Mouse (Mus musculus): Measurements from ENCODE around the gene Map4k2.
A peak's percentile ranks its signal among the peaks of the same experiment; 100 is the strongest.

Map4k2 gene

DNA sequence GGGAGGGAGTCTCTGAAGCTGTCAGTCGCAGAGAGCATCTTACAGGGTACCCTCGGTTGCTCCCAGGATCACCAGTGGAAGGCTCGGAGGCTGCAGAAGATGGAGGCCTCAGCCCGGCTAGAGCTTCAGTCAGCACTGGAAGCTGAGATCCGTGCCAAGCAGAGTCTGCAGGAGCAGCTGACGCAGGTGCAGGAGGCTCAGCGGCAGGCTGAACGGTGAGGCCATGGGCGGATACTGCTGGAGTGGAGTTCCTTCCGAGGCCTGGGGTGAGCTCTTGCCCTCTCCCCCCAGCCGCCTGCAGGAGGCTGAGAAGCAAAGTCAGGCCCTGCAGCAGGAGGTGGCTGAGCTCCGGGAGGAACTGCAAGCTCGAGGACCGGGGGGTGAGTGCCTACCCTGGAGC, 25.4 kb upstream of the Map4k2 start:
- no peak for DNase-seq (ENCODE audit: low read depth)

DNA sequence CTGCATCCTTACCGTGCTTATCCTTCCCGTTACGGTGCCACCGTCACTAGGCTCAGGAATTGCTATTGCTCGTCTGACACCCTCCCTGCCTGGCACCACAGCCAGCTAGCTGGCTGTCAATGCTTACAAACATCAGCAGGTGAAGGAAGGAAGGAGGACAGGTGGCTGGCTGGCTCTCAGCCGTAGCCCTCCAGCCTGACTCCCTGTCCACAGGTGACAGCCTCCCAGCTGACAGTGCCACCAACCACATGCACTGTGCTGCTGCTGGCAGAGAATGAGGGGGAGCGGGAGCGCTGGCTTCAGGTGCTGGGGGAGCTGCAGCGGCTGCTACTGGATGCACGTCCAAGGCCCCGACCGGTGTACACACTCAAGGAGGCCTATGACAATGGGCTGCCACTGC, 22.8 kb upstream of the Map4k2 start:
- DNase-seq (ENCODE audit: low read depth) = no peak

DNA sequence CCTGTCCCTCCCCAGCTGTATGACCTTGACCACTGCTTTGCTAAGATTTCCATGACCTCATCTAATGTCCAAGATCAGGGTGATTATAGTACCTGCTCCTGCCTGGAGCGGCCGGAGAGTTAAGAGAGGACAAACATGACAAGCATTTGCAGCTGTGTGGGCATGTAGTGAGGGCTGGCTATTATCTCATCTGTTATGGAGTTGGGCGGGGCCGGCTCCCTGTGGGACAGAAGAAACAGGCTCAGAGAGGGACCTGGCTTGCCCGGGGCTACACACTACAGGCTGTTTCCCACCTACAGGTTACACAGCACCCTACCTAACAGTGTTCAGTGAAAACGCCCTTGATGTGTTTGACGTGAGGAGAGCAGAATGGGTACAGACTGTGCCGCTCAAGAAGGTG, 19.6 kb upstream of the Map4k2 start:
- DNase-seq (ENCODE audit: low read depth) = no peak

DNA sequence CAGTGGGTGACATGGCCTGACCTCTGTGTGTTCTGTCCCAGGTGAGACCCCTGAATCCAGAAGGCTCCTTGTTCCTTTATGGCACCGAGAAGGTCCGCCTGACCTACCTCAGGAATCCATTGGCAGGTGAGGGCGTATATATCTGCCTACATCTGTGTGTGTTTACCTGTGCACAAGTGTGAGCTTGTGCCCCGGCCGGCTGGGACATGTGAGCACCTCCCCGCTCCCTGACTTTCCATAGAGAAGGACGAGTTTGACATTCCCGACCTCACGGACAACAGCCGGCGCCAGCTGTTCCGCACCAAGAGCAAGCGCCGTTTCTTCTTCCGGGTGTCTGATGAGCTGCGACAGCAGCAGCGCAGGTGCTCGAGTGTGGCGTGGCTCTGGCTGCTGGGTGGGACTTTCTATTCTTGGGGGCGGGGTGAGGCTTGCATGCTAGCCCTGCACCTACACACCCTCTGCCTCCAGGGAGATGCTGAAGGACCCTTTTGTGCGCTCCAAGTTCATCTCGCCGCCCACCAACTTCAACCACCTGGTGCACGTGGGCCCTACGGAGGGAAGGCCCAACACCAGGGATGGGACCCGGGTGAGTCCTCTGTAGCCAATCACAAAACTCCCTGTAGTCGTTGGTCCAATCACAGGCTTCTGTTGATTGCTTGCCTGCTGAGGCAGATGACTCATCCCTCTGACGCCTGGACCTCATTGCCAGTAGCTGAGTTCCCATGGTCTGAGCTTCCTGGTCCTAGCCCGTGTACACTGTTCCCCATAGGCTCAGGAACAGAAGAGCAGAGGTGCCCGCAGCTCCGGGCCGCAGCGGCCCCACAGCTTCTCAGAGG, 18.9 kb upstream of the Map4k2 start:
- DNase-seq (ENCODE audit: low read depth) = no peak

- no peak for DNase-seq (ENCODE audit: low read depth)
Measured at GRCm38 (mm10) chr19:6324751-6325150, 16.2 kb upstream of the Map4k2 start.

DNA sequence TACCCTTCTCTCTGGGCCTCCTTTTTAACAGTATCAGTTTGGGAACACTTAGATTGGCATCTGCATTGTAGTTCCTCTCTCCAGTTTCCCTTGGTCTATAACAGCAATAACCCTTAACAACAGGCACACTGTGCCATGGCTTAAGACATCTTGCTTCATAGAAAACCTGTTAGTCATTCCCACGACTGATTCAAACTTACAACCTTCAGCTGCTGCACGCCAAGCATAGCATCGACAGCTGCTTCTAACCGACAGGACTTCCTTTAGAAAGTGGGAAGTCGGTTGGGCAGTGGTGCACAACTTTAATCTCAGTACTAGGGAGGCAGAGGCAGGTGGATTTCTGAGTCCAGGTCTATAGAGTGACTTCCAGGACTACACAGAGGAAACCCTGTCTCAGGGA, 9.8 kb upstream of the Map4k2 start:
- DNase-seq (ENCODE audit: low read depth) = no peak

- no peak for DNase-seq (ENCODE audit: low read depth)
Measured at GRCm38 (mm10) chr19:6331719-6332516, 9.0 kb upstream of the Map4k2 start.

DNA sequence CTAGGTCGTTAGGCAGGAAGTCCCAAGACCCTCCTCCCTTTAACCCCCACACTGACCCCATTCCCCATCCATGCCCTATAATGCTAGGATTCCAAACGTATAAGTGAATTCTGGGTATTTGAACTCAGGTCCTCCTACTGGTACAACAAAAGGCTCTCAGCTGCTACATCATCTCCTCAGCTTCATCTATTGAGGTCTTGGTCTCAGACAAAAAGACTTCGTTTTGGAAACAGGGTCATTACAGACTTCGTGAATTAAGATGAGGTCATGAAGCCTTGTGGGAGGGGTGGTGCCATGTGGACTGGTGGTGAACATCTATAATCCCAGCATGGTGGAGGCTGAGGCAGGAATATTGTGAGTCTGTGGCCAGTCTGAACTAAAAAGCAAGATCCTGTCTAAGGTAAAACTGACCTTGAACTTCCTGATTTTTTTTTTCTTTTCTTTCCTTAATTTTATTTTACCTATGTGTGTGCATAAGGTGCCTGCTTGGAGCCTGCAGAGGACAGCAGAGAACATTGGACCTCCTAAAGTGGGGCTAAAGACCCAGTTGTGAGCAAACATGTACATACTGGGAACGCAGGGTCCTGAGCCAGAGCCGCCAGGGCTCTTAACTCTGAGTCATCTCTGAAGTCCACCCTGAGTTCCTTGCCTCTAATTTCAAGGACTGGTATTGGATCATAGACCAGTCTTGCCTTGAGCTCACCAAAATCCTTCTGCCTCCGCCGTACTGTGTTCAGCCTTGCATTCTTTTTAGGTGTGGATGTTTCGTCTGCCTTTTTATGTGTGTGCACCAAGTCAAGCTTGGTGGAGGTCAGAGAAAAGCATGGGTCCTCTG, 7.0 kb upstream of the Map4k2 start:
- no peak for DNase-seq (ENCODE audit: low read depth)

DNA sequence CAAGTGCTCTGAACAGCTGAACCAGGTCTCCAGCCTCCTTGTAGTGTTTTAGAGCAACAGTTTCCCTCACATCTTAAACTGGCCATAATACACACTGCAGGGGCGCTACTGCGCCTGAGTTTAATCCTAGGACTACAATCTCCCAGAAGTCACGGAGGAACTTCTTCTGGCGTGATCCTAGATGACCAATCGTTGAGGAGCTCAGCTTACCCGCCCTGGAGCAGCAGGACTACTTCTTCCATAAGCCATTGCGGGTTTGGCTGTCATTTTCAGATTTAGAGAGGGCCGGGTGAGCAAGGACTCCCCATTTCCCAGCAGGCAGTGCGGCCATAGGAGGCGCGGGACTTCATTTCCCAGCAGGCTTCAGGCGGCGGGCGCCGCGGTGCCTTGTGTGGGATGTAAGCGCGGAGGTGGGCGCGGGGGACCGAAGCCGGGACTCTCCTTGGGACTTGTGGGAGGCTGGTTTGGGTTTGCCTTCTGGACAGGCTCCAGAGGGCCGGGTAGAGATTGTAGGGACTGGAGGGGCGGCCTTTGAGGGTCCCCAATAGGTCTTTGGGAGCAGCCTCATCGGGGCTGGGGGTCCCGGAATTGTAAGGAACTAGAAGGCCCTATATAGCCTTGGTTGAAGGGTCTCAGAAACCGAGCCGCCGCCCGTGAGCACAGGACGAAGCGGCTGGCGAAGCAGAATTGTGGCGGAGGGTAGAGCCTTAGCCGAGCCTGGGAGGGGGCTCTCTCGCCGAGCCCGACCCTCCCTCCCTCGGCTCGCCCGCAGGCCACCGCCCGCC, 6.1 kb upstream of the Map4k2 start, which contains the start of gene Men1:
Gene Men1 (plus strand): TSS at position 307 of the 785 bp plus-strand sequence.
- DNase-seq (ENCODE audit: low read depth) = peak; percentile 94

DNA sequence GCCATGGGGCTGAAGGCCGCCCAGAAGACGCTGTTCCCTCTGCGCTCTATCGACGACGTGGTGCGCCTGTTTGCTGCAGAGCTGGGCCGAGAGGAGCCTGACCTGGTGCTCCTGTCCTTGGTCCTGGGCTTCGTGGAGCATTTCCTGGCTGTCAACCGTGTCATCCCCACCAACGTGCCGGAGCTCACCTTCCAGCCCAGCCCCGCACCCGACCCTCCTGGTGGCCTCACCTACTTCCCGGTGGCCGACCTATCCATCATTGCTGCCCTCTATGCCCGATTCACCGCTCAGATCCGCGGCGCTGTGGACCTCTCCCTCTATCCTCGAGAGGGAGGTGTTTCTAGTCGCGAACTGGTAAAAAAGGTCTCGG, 5.5 kb upstream of the Map4k2 start:
- no peak for DNase-seq (ENCODE audit: low read depth)

GRCm38 (mm10) chr19:6336920-6337319, 4.0 kb upstream of the Map4k2 start:
- no peak for DNase-seq (ENCODE audit: low read depth)

- no peak for DNase-seq (ENCODE audit: low read depth)
Measured at GRCm38 (mm10) chr19:6338171-6338570, 2.8 kb upstream of the Map4k2 start.

- DNase-seq (ENCODE audit: low read depth) = no peak
Measured at GRCm38 (mm10) chr19:6338716-6339115, 2.2 kb upstream of the Map4k2 start.

- no peak for DNase-seq (ENCODE audit: low read depth)
Measured at GRCm38 (mm10) chr19:6339191-6339590, 1.7 kb upstream of the Map4k2 start.

DNA sequence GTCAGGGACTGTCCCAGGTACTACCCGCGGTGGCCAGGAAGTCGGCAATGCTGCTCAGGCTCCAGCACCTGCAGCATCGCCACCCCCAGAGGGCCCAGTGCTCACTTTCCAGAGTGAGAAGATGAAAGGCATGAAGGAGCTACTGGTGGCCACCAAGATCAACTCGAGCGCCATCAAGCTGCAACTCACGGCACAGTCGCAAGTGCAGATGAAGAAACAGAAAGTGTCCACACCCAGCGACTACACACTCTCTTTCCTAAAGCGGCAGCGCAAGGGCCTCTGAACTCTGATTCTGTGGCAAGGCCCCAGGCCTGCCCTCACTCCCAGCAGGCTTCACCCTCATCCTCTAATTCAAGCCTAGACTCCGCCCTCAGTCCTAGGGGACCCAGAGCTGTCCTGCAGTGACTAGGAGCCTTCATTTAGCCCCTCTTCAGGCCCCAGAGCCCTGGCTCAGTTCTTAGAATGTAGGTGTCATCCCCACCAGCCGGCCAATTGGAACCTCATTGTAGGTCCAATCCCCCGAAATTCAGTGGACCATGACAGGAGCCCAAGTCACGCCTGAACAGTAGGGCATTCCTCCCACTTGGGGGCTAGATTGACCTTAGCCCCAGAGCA, 938 bp upstream of the Map4k2 start:
- no peak for DNase-seq (ENCODE audit: low read depth)

DNA sequence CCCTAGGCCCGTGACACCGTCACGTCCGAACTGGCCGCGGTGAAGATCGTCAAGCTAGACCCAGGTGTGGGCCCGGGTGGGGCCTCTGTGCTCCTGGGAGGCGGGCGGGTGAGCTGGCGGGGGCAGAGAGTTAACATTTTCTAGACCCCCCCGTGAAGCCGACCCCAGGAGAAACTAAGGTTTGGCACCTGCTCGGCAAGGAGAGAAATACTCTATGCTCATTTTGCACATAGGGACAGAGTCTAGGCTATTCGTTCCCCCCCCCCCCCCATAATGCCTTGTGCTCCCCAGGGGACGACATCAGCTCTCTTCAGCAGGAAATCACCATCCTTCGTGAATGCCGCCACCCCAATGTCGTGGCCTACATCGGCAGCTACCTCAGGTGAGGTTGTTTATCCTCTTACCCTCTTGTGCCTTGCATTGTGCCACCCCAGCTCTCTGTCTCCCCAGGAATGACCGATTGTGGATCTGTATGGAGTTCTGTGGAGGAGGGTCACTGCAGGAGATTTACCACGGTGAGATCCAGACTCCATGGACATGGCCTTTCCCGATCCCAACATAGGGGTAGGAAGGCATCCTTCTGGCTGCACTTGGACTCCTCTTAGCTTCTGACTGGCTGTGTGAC, 630 bp downstream of the Map4k2 start:
- DNase-seq (ENCODE audit: low read depth) = no peak

DNA sequence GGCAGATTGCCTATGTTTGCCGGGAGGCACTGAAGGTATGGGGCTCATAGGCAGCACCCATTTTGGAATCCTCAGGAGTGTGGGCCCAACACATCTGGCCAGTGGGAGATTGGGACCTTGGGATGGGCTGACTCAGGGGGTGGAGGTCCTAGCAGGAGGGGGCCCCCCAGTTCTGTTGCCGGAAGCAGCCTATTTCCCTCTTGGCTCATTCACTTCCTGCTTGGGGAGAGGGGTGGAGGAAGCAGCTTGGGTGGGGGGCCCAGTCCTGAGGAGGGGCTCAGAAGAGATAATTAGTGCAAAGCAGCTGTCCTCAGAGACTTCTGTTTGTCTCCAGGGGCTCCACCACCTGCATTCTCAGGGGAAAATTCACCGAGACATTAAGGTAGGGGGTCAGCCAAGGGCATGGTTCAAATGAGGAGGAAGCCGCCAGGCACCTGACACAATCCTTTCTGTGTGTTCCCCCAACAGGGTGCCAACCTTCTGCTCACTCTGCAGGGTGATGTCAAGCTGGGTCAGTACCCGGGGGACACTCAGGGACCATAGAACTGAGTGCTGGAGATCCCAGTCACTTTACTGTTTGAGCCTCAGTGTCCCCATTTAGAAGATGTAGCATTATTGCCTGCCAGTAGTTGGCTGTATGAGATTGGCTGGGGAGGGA, 1.5 kb downstream of the Map4k2 start:
- DNase-seq (ENCODE audit: low read depth) = no peak

GRCm38 (mm10) chr19:6343066-6343925, 2.4 kb downstream of the Map4k2 start:
- DNase-seq (ENCODE audit: low read depth) = no peak

GRCm38 (mm10) chr19:6343996-6344395, 3.1 kb downstream of the Map4k2 start:
- DNase-seq (ENCODE audit: low read depth) = no peak

Measured in c-Kit-positive CD71-negative TER-119-negative erythroid progenitor cells, embryonic 14.5 days (primary cell).